Mouse (Mus musculus) G1E (cell line): ENCODE measurements around the gene Sptlc2. TPM values are rescaled to one million over a fixed set of nuclear protein-coding genes. Genes with fewer than 3 reads are reported as not detected.
A peak's percentile ranks its signal among the peaks of the same experiment; 100 is the strongest.
"Not testable (repeated sequence)": the region's sequence is repeated elsewhere in the genome, so short reads cannot be mapped to it uniquely, and the experiment has no call there.

Experiments
- ATAC-seq: 2 replicates; pipeline ENCODE4 v1.8.0; 2016; ENCODE audit warnings: mild to moderate bottlenecking; ENCODE audit not compliant: insufficient number of reproducible peaks, poor library complexity, low FRiP score, severe bottlenecking; ENCODE audit errors: extremely low read depth
- DNase-seq: peaks from one replicate; pipeline ENCODE4 v3.0.0; 2012; ENCODE audit warnings: low spot score
- H3K27me3 ChIP-seq: 2 replicates; pipeline ENCODE4 v1.6.1; 2012; ENCODE audit warnings: mild to moderate bottlenecking, low read length, inconsistent platforms; ENCODE audit not compliant: insufficient read depth
- H3K36me3 ChIP-seq: replicated peaks from 2 replicates; pipeline ENCODE3; 2012; ENCODE audit warnings: mild to moderate bottlenecking, inconsistent platforms
- H3K4me1 ChIP-seq: 2 replicates; pipeline ENCODE4 v1.6.1; 2012; ENCODE audit warnings: low read depth, low read length, inconsistent platforms, mixed read lengths; ENCODE audit not compliant: insufficient read depth
- H3K4me3 ChIP-seq: 2 replicates; pipeline ENCODE4 v1.5.1; 2012; ENCODE audit warnings: low read depth, mild to moderate bottlenecking, inconsistent platforms, low read length, moderate library complexity, mixed read lengths
- H3K9me3 ChIP-seq: replicated peaks from 2 replicates; pipeline ENCODE4 v1.6.1; 2012; ENCODE audit warnings: inconsistent platforms
- CTCF ChIP-seq: IDR thresholded peaks from 2 replicates; pipeline ENCODE4 v1.5.1; 2012; ENCODE audit warnings: low read depth, low read length, inconsistent platforms, mixed read lengths
- GATA1 ChIP-seq: IDR thresholded peaks from 2 replicates; pipeline ENCODE4 v1.6.1; 2012; ENCODE audit warnings: borderline replicate concordance, low read length, inconsistent platforms, mixed read lengths
- GATA2 ChIP-seq: IDR thresholded peaks from 2 replicates; pipeline ENCODE4 v1.6.1; 2012; ENCODE audit warnings: low read depth, low read length, inconsistent platforms, borderline replicate concordance
- POLR2AphosphoS5 ChIP-seq: IDR thresholded peaks from 2 replicates; pipeline ENCODE4 v1.6.1; 2012; ENCODE audit warnings: low read depth, low read length, inconsistent platforms; ENCODE audit not compliant: insufficient replicate concordance
- TAL1 ChIP-seq: conservative IDR thresholded peaks from 2 replicates; pipeline ENCODE4 v1.6.1; 2012; ENCODE audit warnings: low read depth, low read length, inconsistent platforms, mixed read lengths
- polyA plus RNA-seq: library from polyadenylated mRNA; stranded (reverse); fragments of >175 nt; gene quantifications from 2 replicates; pipeline ENCODE4 v1.2.3, GENCODE M21; 2012
- total RNA-seq, 2 experiments: library from RNA; stranded (forward) in 1 of 2; stranded (reverse) in 1 of 2; fragments of 200-1000 nt in 1 of 2; fragments of >200 nt in 1 of 2; fragmentation: Nextera tagmentation in 1 of 2; gene quantifications; 2 replicates each; pipeline ENCODE4 v1.2.3; 2014 to 2017

Gene Sptlc2
- total and polyA plus RNA-seq, 3 experiments: 50.5 to 212 (median 111) TPM

DNA sequence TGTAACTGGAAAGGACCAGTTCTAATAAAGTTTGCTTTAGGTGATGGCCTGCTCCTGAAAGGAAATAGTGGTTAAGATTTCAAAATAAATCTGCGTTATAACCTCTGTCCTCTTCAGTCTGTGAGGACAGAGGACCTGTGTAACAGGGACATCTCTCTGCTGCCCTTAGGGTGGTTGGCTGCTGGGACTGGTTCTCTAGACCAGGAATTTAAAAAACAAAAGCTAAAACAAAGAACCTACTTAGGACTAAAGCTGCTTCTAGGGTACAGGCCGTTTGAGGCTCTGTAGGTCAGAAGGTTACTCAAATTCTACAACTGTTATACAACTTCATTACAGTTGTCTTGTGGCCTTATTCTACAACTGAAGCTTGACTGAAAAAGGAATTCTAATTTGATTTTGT lies 75.1 kb downstream of the Sptlc2 start:
- Histone ChIP-seq H3K4me3 (no peak overlapping the region), H3K4me1 (no peaks in the 10 kb centered on the region), H3K27me3 (no peaks in the 10 kb centered on the region), H3K36me3 (peaks cover 75% of the 10 kb centered on the region), H3K9me3 (no peaks in the 10 kb centered on the region)
- no peak for TF ChIP-seq GATA1
- no peak for TF ChIP-seq TAL1
- TF ChIP-seq GATA2: no peak
- no peak for TF ChIP-seq POLR2AphosphoS5
- no peak for TF ChIP-seq CTCF
- ATAC-seq: no peak
- no peak for DNase-seq

DNA sequence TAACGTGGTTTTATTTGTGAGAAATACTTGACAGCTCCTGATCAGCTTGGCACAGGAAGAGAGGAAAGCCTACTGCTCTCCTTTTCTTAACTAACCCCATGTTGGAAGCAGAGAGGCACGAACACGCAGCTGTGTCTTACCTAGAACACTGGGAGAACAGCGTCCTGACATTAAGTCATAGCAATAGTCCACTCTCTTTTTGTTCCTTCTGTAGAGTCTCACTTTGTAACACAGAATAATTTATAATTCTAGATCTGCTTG lies 81.6 kb downstream of the Sptlc2 start:
- not testable (repeated sequence) for DNase-seq, ATAC-seq, H3K4me1 ChIP-seq, H3K27me3 ChIP-seq, H3K9me3 ChIP-seq, H3K4me3 ChIP-seq
- H3K36me3 ChIP-seq: peaks cover 37% of the 10 kb centered on the region

DNA sequence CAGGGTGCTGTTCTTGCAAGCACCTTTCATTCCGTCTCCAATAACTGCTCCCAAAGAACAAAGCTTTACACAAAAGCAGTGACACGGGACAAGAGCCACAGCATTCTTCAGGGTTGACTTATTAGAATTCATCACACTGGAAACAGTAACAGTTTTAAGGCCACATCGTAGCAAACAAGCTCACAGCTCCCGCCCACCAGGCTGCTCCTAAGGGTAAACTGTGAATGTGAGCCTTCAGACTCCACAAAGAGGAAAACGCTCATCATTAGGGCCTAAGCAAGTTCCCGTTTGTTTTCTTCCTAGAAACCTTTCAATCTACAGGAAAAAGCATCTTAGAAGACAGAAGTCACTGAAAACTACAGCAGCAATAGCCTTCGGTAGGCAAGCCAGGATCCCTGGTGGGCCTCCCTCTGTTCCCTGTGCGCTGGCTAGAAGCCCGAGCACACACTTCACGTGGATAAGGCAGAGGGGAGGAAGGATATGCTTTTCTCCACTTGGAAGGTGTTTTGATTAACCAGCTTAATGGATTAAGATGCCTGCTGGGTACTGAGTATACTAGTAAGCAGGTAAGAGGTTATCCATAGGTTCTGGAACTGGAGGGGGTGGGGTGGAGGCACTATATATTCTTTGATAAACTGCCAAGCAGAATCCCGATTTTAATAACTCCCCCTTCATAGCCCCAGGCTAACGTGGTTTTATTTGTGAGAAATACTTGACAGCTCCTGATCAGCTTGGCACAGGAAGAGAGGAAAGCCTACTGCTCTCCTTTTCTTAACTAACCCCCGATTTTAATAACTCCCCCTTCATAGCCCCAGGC lies 82.2 kb downstream of the Sptlc2 start:
- ATAC-seq: no peak
- TF ChIP-seq POLR2AphosphoS5: no peak
- TF ChIP-seq GATA1: no peak
- TF ChIP-seq TAL1: no peak
- TF ChIP-seq CTCF: no peak
- no peak overlapping the region for H3K4me3 ChIP-seq
- H3K27me3 ChIP-seq: peaks cover 3% of the 10 kb centered on the region; the same call in 1 of the 2 replicates
- H3K4me1 ChIP-seq: no peaks in the 10 kb centered on the region
- DNase-seq: no peak
- peaks cover 33% of the 10 kb centered on the region for H3K36me3 ChIP-seq
- no peaks in the 10 kb centered on the region for H3K9me3 ChIP-seq

DNA sequence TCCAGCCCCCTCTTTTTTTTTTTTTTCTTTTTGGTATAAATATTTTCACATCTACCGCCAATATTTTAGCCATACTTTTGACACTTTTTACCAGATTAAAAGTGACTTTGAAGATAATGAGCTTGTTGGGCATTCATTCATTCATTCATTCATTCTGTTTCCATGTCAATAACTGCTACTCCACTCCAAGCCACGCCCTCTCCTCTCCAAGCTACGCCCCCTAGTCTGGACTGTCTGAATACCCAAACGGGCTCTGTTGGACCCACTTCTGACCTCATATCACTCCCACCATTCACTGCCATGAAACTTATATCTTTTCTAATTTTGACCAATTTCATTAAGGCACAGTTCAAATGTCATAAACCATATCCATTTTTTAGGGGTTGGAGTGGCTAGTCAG lies 87.0 kb downstream of the Sptlc2 start:
- Histone ChIP-seq H3K4me1 (peaks cover 15% of the 10 kb centered on the region), H3K4me3 (no peak overlapping the region), H3K36me3 (no peaks in the 10 kb centered on the region), H3K27me3 (peaks cover 33% of the 10 kb centered on the region), H3K9me3 (peaks cover 15% of the 10 kb centered on the region)
- ATAC-seq: no peak
- DNase-seq: no peak
- no peak for TF ChIP-seq GATA1
- TF ChIP-seq GATA2: no peak
- no peak for TF ChIP-seq CTCF
- TF ChIP-seq TAL1: no peak
- TF ChIP-seq POLR2AphosphoS5: no peak

DNA sequence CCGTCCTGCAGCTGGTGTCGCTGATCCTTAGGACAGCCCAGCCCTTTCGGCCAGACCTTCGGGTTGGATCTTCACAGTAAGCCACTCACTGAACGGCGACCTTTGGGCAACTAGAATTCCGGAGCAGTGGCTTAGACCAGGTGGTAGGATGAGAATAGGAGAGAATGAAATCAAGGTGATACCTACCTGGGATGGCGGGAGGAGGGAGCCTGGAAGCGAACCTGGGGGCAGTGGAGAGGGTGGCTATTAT lies 87.8 kb downstream of the Sptlc2 start:
- peak overlapping the region; percentile 69; the same call in 1 of the 2 replicates for H3K4me3 ChIP-seq
- peaks cover 20% of the 10 kb centered on the region for H3K4me1 ChIP-seq
- ATAC-seq (no peak), DNase-seq (no peak)
- H3K9me3 ChIP-seq: peaks cover 15% of the 10 kb centered on the region
- no peaks in the 10 kb centered on the region for H3K36me3 ChIP-seq
- peaks cover 38% of the 10 kb centered on the region for H3K27me3 ChIP-seq
- TF ChIP-seq POLR2AphosphoS5: no peak
- no peak for TF ChIP-seq CTCF
- TF ChIP-seq GATA1: no peak
- TF ChIP-seq GATA2: no peak
- no peak for TF ChIP-seq TAL1

- peaks cover 43% of the 10 kb centered on the region for H3K27me3 ChIP-seq
- TF ChIP-seq CTCF: no peak
- H3K9me3 ChIP-seq: peaks cover 15% of the 10 kb centered on the region
- no peaks in the 10 kb centered on the region for H3K36me3 ChIP-seq
- DNase-seq (no peak), ATAC-seq (no peak)
- H3K4me1 ChIP-seq: peaks cover 20% of the 10 kb centered on the region
- peak within 1 kb of the TSS; percentile 69 for H3K4me3 ChIP-seq
Observed at GRCm38 (mm10) chr12:87299657-87300440, 88.3 kb downstream of the Sptlc2 start, which contains the start of gene Ism2. Ism2 (minus strand) TSS chr12:87299705.
